Mouse (Mus musculus) left cerebral cortex, postnatal 10 days (tissue): ENCODE measurements around the gene Slc26a11. TPM values are rescaled to one million over a fixed set of nuclear protein-coding genes. Genes with fewer than 3 reads are reported as not detected.

ENCODE experiments used
- DNase-seq, 2 experiments: peaks; one replicate each; pipeline ENCODE4 v3.0.0; 2021 to 2022; ENCODE audit warnings: low spot score in 2 of 2, mixed read lengths in 1 of 2; ENCODE audit errors: extremely low spot score in 1 of 2
- intact Hi-C: fragments of 180-260 bp; cut with DNase I; formaldehyde crosslinking; loops from one replicate; pipeline ENCODE4 v1.15.1; 2025
- total RNA-seq, 2 experiments: library from RNA; stranded (reverse); gene quantifications; 2 replicates each; pipeline ENCODE4 v1.2.3; 2021

Gene Slc26a11
- 1 to 10 TPM; 4.6 to 5.2 TPM for total RNA-seq

DNA sequence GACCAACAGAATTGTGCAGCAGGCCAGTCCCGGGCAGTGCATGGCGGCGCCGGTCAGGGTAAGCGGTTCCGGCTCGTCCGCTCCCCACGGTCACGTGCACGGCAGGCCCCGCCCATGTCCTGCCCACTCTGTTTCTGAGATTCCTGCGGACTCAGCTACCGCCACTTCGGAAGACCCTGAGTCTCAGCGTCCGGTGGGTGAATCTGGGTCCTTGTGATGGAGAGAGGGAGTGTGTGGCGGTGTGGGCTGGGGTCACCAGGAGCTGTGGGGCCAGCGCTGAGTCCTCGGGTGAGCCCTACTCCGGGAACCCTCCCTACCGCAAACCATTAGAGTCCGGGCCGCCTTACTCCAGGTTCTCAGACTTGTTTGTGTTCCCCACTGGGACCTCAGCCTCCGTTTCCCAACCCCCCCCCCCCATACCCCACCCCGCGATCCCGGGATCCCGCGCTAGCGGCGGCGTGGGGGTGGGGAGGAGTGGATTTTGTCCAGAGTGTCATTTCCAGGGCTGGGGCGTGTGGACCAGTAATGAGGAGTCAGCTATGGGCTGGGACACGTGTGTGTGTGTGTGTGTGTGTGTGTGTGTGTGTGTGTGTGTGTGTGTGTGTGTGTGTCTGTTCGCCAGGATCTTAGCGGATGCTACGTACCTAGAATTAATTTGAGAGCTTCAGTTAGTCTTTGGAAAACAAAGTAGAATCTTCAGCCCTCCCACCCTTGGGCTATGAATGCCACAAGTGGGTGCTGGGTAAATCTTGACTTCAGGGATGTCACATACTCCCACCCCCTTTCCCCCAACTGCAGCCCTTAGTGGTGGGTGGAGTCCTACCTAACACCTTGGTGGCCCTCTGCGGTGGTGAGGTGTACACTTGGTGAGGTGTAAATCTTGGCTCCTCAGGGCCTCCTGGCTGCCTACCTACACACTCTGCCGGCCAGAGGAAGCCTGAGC is at the start of gene Slc26a11, which contains the start of gene Sgsh:
Slc26a11 (plus strand) TSS at position 115 of the 943 bp plus-strand sequence.
Sgsh (minus strand) TSS at position 94 of the 943 bp plus-strand sequence.
- intact Hi-C loops, result no loop called here
- DNase-seq, result peak; percentile 64 to 94

DNA sequence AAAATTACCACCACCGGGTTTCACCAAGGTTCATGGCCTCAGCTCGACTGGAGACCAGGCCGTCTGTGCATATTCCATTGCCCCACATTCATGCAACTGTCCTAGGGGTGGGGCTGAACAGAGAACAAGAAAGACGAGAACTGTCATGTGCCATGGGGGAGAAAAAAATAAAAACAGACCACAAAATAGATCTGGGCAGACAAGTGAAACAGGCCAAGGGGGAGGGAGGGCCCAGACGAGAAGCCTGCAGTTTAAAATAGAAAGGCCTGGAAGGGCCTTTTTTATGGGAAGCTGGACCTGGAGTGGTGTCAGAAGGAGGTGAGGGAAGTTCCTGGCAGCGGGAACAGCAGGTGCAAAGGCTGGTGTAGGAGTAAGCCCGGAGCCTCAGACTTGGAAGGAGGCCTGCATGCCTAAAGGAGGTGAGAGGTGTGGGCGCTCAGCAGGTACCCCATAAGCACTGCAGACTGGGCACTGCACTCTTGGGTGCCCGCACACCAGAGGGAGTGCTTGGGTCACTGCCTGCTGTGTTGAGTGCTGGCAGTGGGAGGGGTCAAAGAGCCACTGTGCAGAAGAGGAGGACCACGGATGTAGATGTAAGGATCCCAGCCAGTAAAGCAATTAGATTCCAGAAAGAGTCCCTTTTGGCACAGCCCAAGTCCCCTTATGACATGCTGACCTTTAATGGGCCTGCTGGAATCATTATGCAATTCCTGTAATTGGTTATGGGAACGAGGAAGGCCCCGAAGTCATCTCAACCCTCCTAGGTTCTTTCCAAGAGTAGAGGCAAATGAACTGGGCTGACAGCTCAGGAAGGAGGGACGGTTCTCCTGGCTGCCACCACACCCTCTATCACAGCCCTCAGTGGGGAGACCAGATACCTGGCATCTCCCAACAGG is 48.3 kb upstream of the Slc26a11 start:
- intact Hi-C loops, result no loop called here
- no peak for DNase-seq

DNA sequence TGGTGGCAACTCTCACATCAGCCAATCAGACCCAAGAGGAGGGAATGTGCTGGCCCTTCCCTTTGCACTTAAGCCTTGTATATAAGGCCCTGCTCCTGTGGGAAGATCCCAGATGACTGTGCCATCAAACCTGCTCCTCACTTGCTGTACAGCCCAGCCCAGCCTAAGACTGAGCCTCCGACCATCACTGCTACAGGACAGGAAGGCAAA is 47.8 kb upstream of the Slc26a11 start, which contains the start of gene Card14:
Card14 (plus strand) TSS at position 111 of the 210 bp plus-strand sequence.
- intact Hi-C loops, result no loop called here
- no peak for DNase-seq

DNA sequence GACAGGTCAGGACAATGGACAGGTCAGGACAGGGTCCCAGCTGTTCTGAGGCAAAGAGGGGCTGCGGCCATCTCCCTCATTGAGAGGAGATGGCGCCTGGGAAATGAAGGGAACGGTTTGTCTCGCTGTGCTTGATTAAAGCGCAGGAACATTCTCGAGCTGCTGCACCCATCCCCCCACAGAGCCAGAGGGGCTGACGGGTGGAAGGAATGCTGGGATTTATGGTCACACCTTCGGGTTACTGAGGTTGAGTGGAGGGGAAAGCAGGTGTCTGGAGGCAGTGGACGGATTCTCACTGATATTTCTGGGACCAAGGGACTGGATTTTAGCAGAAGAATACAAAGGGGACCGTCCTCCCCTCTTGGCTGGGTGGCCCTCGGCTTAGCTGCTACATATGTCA is 47.4 kb upstream of the Slc26a11 start:
- DNase-seq, result no peak
- intact Hi-C loops, result no loop called here

DNA sequence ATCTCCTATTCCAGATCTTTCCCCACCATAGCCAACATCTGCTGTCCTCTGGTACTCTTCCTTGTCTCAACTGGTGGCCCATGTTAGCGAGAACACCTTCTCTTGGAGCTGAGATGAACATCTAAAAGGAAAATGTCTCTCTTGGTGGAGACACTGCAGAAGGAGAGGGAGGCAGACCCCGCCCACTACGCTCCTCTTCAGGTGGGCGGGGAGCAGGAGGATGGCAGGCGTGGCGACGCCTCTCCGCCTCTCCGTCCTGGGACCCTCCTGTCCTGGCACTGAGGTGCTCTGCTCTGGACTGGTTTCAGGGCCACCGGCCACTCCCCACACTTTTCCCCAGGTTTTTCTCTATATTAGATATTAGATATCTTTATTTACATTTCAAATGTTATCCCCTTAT is 44.7 kb upstream of the Slc26a11 start:
- DNase-seq, result no peak
- intact Hi-C loops, result loop anchor here (5.0 kb wide), 1 partner anchor 577 kb away; no protein-coding TSS in a partner anchor

DNA sequence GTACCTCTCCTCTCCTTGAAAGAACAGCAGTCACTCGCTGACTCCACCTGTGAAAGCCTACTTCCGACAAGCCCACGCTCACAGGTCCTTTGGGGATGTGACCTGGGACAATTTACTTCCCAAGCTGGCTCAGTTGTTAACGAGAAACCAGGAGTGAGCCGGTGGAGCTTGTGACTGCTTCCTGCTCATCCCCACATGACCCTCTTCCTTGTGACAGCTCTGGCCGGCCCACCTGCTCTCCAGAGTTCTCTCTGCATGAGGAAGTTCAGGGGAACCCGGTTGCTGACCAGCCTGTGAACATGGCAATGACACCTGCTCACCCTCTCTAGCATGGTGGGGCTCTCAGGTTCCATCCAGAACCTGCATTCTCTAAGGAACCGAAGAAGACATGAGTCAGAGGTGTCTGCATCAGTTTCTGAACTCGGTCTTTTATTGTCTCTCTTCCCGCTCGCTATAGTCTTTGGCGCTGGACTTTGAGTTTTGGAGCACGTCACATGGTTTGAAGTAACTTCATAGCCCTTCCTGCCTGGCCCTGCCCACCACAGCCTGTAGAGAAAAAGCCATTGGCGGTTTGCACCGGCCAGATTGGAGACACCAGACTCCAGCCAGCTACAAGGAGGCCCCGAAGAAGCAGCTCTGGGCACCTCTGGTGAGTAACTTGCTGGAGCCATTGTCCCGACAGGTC is 41.0 kb upstream of the Slc26a11 start:
- intact Hi-C loops, result loop anchor here (5.0 kb wide), 1 partner anchor 573 kb away; no protein-coding TSS in a partner anchor
- DNase-seq, result no peak

DNA sequence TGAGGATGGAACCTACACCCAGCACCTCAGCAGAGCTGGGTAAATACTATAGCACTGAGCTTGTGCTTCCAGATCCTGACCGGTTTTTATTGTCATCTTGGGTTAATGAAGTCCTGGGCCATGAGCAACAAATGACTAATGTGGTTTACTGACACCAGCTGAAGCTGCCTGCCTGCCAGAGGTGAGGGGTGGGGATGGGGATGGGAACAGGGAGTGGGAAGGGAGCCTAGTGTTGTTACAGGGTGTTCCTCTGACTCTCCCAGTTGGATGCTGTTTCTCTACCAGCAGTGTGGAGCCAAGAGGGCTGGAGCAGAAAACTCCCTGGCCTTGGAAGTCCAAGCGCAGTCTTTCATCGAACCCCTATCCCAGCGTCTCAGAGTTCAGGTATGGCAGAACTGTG is 38.6 kb upstream of the Slc26a11 start:
- no peak for DNase-seq
- intact Hi-C loops, result no loop called here

DNA sequence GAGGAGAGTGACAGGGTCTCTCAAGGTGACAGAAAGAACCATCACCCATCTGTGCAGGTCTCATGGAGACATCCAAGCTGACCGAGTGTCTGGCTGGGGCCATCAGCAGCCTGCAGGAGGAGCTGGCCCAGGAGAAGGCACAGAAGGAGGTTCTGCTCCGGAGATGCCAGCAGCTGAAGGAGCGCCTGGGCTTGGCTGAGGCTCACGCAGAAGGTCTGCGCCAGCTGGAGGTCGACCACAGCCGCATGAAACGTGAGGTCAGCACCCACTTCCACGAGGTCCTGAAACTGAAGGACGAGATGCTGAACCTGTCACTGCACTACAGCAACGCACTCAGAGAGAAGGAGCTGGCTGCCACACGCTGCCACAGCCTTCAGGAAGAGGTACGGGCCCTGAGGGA is 32.8 kb upstream of the Slc26a11 start:
- no peak for DNase-seq
- intact Hi-C loops, result no loop called here

DNA sequence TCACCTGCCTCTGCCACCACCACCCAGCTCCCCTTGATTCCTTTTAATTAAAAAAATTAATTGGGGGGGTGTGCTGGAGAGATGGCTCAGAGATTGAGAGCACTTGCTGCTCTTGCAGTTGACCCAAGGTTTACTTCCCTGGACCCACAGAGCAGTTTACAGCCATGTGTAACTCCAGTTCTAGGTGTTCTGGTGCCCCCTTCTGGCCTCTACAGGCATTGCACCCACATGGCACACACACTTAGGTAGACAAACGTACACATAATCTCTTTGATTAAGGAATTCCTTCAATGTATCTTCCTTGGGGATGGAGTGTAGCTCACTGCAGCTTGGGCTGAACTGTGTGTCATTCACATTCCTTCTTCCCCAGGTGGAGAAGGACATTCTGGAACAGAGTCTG is 30.3 kb upstream of the Slc26a11 start:
- intact Hi-C loops, result no loop called here
- no peak for DNase-seq

DNA sequence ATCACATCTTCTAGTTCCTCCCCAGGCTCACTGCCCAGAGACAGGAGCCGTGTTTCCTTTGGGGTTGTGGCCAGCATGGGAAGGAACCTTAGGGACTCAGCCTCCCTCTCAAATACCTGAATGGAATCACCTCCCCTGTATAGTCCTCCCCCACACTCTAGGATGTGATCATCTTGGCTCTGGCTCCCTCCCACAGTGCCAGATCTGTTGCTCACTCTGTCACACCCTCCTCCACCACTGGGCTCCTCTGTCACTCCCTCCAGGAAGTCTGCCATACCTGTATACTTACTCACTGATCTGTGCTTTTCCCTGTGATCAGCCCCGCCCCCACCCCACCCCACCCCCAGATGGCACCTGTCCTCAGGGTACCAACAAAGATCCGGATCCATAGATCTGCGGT is 24.8 kb upstream of the Slc26a11 start:
- no peak for DNase-seq
- intact Hi-C loops, result no loop called here

DNA sequence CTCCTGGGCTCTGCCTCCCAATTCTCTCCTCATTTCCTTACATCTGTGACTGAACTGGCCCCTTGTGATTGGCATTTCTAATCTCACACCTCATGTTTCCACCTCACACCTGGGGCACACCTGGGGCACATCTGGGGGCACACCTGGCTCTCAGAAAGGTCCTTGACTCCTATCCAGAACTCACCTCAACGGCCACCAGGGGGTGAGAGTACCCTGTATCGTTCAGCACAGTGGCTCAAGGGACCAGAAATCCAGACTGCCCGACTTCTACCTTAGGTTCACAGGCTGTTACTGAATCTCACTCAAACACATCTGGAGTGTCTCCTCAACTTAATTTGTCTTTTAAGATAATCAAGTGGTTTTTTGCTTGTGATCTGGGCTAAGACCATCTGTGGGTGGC is 23.4 kb upstream of the Slc26a11 start:
- intact Hi-C loops, result no loop called here
- DNase-seq, result no peak

DNA sequence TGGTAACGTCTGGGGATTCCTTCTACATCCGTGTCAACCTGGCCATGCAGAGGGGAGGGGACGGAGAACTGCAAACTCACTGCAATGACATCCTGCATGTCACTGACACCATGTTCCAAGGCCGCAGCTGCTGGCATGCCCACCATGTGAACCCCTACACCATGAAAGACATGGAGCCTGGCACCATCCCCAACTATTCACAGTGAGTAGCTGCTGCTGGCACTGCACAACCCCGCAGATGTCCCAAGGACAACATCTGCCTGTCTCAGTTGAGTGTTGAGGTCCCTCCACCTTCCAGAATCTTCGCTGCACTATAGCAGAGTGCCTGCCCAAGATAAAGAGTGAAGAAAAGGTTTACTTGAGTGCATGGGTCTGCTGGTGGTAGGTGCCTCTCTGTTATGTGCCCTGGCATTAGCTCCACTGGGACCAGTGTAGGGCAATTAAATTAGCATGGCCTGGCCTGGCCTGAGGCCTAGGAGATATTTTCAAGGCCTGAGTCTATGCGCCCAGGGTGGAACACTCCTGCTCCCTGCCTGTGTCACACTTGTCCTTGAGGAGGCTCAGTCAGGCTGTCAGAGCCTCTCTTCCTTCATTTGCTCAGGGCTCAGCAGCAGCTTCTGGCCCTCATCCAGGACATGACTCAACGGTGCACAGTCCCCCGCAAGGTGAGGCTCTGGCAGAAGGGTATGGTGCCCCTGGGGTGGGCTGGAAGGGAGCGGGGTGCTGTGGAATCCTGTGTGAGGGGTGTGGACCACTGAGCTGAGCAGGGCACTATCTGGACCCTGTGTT is 16.9 kb upstream of the Slc26a11 start:
- no peak for DNase-seq
- intact Hi-C loops, result no loop called here

DNA sequence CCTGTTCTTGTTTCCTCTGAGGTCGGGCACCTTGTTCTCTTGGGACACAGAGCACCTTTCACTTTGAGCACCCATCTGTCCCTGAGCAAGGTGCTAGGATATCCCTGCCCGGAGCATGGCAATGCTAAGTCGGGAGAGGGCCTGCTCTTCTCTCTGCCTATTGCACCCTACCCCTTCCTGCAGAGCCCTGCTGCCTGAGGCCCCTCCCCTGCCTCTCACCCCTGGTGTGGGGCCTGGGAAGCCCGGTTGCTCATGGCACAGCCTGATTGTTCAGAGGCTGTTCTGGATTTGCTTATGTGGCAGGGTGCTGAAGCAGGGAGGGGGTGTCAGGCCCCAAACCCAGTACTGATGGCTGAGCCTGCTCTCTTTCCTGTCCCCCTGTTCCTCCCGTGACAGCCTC is 16.2 kb upstream of the Slc26a11 start:
- no peak for DNase-seq
- intact Hi-C loops, result no loop called here

DNA sequence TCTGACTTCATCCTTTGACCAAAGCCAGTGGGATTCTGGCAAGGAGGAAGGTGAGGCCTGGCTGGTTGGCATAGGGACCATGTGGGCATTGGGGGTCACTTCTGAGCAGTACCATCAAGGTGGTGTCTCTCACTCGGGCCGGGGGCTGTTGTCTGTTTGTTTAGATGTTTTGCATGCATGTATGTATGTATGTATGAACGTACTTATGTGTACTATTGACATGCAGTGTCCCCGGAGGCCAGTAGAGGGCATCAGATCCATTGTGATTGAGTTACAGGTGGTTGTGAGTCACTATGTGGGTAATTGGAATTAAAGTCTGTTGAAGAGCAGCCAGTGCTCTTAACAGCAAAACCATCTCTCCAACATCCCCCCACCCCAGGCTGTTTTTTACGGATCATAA is 15.7 kb upstream of the Slc26a11 start:
- intact Hi-C loops, result loop anchor here (10.0 kb wide), 1 partner anchor 565 kb away; no protein-coding TSS in a partner anchor
- DNase-seq, result peak; percentile 67 to 70

DNA sequence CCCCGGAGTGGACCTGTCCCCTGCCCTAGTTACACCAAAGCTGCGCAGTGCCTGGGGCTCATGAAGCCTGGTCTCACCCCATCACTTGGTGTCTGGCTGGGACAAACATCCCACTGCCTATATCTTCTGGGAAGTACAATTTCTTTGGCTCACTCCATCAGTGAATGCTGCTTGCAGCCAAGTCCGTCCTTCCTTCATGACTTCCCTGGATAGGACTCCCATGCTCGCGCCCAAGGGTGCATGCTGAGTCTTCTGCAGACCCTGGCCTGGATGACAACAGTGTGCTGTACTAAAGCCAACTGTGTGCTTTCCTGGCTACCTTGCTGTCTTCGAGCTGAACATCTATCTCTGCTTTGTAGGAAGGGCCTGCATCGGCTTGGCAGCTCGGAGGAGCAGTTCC is 11.2 kb upstream of the Slc26a11 start:
- intact Hi-C loops, result loop anchor here (10.0 kb wide), 1 partner anchor 561 kb away; no protein-coding TSS in a partner anchor
- no peak for DNase-seq

DNA sequence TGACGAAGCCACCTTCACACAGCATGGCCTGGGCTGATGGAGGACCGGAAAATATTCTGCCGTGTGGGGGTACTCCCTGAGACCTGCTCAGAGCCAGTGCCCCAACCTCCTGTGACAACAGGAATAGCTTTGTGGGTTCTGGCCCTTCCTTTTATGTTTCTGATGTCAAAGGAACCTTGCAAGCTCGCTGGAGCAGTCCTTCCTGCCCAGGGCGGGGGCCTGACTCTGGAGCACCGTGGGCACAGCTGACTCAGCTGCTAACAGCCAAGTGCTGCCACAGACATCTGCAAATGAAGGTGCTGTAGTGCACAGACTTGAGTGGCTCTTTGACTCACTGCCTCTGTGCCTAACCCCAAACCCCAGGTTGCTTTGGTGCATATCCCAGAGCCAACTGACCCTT is 10.5 kb upstream of the Slc26a11 start:
- intact Hi-C loops, result loop anchor here (10.0 kb wide), 1 partner anchor 560 kb away; no protein-coding TSS in a partner anchor
- DNase-seq, result no peak

DNA sequence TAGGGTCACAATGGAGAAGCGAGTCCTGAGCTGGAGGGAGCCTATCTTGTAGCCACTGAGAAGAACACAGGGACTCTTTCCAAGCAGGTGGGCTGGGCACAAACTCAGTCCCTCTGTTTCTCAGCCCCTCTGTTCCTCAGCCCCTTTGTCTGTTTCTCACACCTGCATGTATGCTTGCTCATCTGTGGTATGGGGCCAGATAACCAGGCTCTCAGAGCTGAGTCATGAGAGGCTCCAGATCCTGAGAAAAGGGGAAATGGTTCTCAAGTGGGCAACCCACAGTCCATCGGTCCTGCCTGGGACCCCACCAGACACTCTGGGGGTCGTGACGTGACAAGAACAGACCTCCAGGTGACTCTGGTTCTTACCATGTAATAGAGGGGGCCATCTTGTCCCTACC is 8.2 kb upstream of the Slc26a11 start:
- DNase-seq, result no peak
- intact Hi-C loops, result loop anchor here (10.0 kb wide), 1 partner anchor 558 kb away; no protein-coding TSS in a partner anchor

DNA sequence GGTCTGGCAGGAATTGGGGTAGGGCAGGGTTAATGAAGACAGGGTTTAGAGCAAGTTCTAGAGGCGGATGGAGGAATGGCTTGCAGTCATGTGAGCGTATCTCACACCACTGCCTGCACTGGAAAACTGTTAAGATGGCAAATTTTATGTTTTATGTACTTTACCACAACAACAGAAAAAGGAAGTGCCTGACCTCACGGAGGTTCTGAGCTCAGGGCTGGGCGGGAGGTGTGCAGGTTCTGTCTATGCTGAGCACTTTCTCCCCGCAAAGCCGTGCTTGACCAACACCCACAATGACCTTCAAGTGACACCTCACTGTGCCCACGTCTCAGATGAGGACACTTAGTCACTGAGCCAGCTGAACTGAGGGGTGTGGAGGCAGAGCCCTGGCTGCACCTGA is 3.2 kb upstream of the Slc26a11 start:
- intact Hi-C loops, result no loop called here
- DNase-seq, result no peak
